Mouse (Mus musculus) B cell, adult 2 months (primary cell): ENCODE results near the gene Cnr2.

Experiments used
- DNase-seq, 2 experiments: peaks; one replicate each; pipeline ENCODE4 v3.0.0; 2022

The Cnr2 gene

GRCm38 (mm10) chr4:135909326-135910066 lies 14.3 kb downstream of the Cnr2 start:
- peak in 1 of 2 experiments; percentile 40 for DNase-seq

- DNase-seq, result peak; percentile 72 to 74
Observed at GRCm38 (mm10) chr4:135911531-135911930, 16.3 kb downstream of the Cnr2 start.

DNA sequence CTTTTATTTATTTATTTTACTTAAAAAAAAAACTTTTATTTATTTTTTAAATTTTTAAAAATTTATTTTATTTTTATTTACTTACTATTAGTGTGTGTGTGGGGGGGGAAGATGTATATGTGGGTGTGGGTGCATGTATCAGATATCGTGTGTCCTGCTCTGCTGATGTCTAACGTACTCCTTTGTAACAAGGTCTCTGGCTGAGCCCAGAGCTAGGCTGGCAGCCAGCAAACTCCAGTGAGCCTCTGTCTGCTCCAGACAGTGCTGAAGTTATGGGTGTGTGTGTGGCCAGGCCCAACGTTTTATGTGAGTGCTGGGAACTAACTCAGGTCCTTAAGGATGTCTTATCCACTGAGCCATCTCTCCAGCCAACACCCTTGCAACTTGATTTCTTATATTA lies 17.0 kb downstream of the Cnr2 start:
- peak in 1 of 2 experiments; percentile 39 for DNase-seq

- DNase-seq, result peak in 1 of 2 experiments; percentile 32
Observed at GRCm38 (mm10) chr4:135912835-135913234, 17.6 kb downstream of the Cnr2 start.

GRCm38 (mm10) chr4:135913433-135913832 lies 18.2 kb downstream of the Cnr2 start:
- no peak for DNase-seq

DNA sequence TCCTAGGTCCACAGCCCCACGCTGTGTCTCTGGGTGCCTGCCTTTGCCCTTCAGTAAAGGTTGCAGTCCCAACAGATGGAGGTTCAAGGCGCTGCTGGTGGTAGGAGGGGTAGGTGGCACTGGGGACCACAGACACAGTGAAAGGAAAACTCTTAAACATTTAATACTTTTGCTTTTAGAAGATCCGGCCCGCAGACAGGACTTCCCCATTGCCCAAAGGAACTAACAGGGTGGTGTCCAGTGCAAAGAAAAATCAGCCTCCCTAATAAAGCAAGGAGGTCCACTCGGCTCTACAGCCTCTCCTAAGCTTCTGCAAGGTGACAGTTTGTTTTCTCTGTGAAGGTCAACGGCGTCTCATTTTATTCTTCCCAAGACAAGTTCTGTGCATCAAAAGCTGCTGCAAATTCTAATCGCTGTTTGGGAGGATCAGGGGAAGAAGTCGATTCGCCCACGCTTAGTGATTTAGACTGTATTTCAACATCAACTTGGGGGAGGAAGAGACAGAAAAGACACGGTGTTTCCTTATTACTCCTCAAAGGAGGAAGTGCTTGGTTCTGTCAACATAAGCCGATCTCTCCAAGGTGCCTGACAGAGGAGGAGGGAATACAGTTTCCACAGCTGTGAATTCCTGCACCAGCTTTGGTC lies 23.6 kb downstream of the Cnr2 start:
- peak; percentile 39 for DNase-seq

- DNase-seq, result no peak
Observed at GRCm38 (mm10) chr4:135919280-135919639, 24.1 kb downstream of the Cnr2 start.

GRCm38 (mm10) chr4:135920304-135921241 lies 25.4 kb downstream of the Cnr2 start, which contains the start of gene Fuca1:
Gene Fuca1 (plus strand): TSS chr4:135920735.
- DNase-seq, result peak; percentile 98 to 99

DNA sequence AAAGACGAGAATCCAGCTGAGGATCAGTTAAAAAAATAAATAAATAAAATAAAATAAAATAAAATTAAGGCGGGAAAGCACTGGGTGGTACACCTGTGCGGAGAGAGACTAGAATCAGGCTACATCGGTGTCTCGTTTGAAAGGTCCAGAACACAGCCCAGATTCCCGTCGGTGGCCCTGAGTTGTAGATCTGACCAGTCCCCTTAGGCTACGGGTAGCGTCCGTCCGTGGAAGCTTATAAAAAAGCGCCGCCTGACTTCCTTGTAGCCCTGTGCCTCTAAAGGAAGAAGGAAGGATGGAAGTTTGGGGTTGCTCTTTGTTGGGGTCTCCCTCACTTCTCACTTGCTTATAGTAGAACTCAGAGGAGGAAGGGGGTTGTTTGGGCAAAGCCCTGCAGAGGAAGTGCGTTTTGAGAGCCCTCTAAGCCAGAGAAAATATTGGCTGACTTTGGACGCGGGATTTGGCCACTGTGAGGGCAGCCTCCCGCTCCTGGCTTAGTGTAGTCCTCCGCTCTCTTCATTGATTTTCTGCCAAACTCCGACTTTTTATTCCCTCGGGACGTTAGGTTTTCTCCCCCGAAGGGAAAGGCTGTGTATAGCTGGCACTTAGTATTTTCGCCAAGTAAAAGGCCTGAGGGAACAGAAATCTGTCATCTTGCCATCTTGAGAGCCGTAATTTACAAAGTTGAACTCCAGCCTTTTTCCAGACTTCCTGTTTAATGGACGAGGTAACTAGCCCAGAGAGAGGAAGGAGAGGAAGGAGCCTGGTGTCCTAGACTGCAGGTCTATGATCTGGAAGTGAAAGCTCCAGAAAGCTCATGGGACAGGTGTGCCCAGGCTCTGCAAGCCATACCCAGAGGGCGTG lies 26.3 kb downstream of the Cnr2 start:
- peak; percentile 28 to 31 for DNase-seq

DNA sequence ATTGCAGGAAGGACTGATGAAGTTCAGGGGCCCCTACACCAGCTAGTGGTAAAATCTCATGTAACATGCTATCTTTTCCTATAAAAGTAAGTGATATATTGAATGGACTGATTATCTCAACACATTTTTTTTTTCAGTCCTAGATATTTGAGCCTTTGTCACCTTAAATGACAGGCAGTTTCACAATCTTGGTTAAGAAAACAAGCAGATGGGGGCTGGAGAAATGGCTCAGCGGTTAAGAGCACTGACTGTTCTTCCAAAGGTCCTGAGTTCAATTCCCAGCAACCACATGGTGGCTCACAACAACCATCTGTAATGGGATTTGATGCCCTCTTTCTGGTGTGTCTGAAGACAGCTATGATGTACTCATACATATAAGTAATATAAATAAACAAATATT lies 27.0 kb downstream of the Cnr2 start:
- no peak for DNase-seq

- DNase-seq, result no peak
Observed at GRCm38 (mm10) chr4:135924418-135924817, 29.2 kb downstream of the Cnr2 start.

DNA sequence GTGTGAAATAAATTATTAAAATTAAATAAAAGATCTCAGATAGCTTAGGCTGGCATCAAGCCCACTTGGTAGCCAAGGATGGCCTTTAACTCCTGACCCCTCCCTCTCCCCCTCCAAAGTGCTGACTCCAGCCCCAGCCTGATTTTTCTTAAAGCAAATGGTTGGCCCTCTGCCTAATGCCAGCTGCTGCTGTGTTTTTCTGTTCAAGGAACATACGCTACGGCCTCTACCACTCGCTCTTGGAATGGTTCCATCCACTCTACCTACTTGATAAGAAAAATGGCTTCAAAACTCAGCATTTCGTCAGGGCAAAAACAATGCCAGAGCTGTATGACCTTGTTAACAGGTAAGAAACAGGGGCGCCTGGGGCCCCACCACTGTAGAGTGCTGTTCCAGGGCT lies 30.1 kb downstream of the Cnr2 start:
- DNase-seq, result no peak

- no peak for DNase-seq
Observed at GRCm38 (mm10) chr4:135926195-135926808, 31.1 kb downstream of the Cnr2 start.

GRCm38 (mm10) chr4:135926861-135927260 lies 31.7 kb downstream of the Cnr2 start:
- DNase-seq, result no peak

- DNase-seq, result no peak
Observed at GRCm38 (mm10) chr4:135928376-135928775, 33.2 kb downstream of the Cnr2 start.

- no peak for DNase-seq
Observed at GRCm38 (mm10) chr4:135929405-135929804, 34.2 kb downstream of the Cnr2 start.

GRCm38 (mm10) chr4:135929828-135930227 lies 34.6 kb downstream of the Cnr2 start:
- DNase-seq, result no peak

- no peak for DNase-seq
Observed at GRCm38 (mm10) chr4:135930239-135930638, 35.0 kb downstream of the Cnr2 start.

- peak; percentile 63 to 67 for DNase-seq
Observed at GRCm38 (mm10) chr4:135931832-135932231, 36.6 kb downstream of the Cnr2 start.

GRCm38 (mm10) chr4:135934708-135935500 lies 39.7 kb downstream of the Cnr2 start:
- no peak for DNase-seq

GRCm38 (mm10) chr4:135935502-135935901 lies 40.3 kb downstream of the Cnr2 start:
- DNase-seq, result no peak
